Mouse (Mus musculus) CH12.LX (cell line): Measurements from ENCODE around the gene Pianp. TPM values are rescaled to one million over a fixed set of nuclear protein-coding genes. Genes with fewer than 3 reads are reported as not detected.
A peak's percentile ranks its signal among the peaks of the same experiment; 100 is the strongest.
"Not testable (repeated sequence)": the region's sequence is repeated elsewhere in the genome, so short reads cannot be mapped to it uniquely, and the experiment has no call there.

Experiments
- DNase-seq: peaks from one replicate; pipeline ENCODE4 v3.0.0-alpha.2; 2013; ENCODE audit errors: extremely low read depth
- H3K27ac ChIP-seq: 2 replicates; pipeline ENCODE4 v1.5.1; 2012; ENCODE audit warnings: low read depth, mild to moderate bottlenecking, control low read depth, moderate library complexity; ENCODE audit not compliant: insufficient read depth
- H3K27me3 ChIP-seq: replicated peaks from 2 replicates; pipeline ENCODE3; 2012; ENCODE audit warnings: inconsistent platforms
- H3K36me3 ChIP-seq, 2 experiments: replicated peaks in 1 of 2; 2 replicates each; pipeline versions ENCODE3 to v1.6.1; 2012; ENCODE audit warnings: inconsistent platforms in 1 of 2, low read length in 1 of 2, mild to moderate bottlenecking in 1 of 2, mixed read lengths in 1 of 2, moderate library complexity in 1 of 2; ENCODE audit not compliant: control insufficient read depth in 1 of 2, insufficient read depth in 1 of 2
- H3K4me1 ChIP-seq, 2 experiments: 2 replicates each; pipeline ENCODE4 v1.6.1; 2012; ENCODE audit warnings: inconsistent platforms in 1 of 2, moderate library complexity in 1 of 2; ENCODE audit not compliant: insufficient read depth in 2 of 2, control insufficient read depth in 1 of 2
- H3K4me2 ChIP-seq: 2 replicates; pipeline ENCODE4 v1.6.1; 2012; ENCODE audit warnings: low read depth, mild to moderate bottlenecking, control low read depth; ENCODE audit not compliant: poor library complexity, insufficient read depth, severe bottlenecking
- H3K4me3 ChIP-seq, 3 experiments: fragments of 150-350 bp in 1 of 3; sonication (generic) in 1 of 3; replicated peaks in 1 of 3; 2 replicates each; pipeline versions ENCODE3 to v1.5.1; 2011 to 2012; ENCODE audit warnings: low read depth in 2 of 3, low read length in 2 of 3, mild to moderate bottlenecking in 2 of 3, moderate library complexity in 2 of 3, control low read depth in 1 of 3, improper control_type of control experiment in 1 of 3, inconsistent platforms in 1 of 3, mixed read lengths in 1 of 3; ENCODE audit not compliant: poor library complexity in 1 of 3
- H3K79me2 ChIP-seq: replicated peaks from 2 replicates; pipeline ENCODE4 v1.6.1; 2012; ENCODE audit warnings: mild to moderate bottlenecking, moderate library complexity; ENCODE audit not compliant: control insufficient read depth, poor library complexity, insufficient read depth, severe bottlenecking; ENCODE audit errors: extremely low read depth
- H3K9ac ChIP-seq: 2 replicates; pipeline ENCODE4 v1.6.1; 2012; ENCODE audit warnings: low read depth, mild to moderate bottlenecking, control low read depth, moderate library complexity; ENCODE audit not compliant: insufficient read depth
- H3K9me3 ChIP-seq: replicated peaks from 2 replicates; pipeline ENCODE3; 2012; ENCODE audit warnings: low read length, inconsistent platforms, mixed read lengths
- BHLHE40 ChIP-seq: IDR thresholded peaks from 2 replicates; pipeline ENCODE4 v1.6.1; 2011; ENCODE audit warnings: mild to moderate bottlenecking, low read depth, low read length, improper control_type of control experiment
- CTCF ChIP-seq, 2 experiments: IDR thresholded peaks in 1 of 2; conservative IDR thresholded peaks in 1 of 2; 2 replicates each; pipeline ENCODE4 v1.5.1; 2011 to 2012; ENCODE audit warnings: low read depth in 2 of 2, low read length in 2 of 2, improper control_type of control experiment in 1 of 2, inconsistent platforms in 1 of 2, mild to moderate bottlenecking in 1 of 2, moderate library complexity in 1 of 2
- E2F4 ChIP-seq: IDR thresholded peaks from 2 replicates; pipeline ENCODE4 v1.6.1; 2011; ENCODE audit warnings: low read depth, low read length, improper control_type of control experiment; ENCODE audit not compliant: insufficient replicate concordance
- ETS1 ChIP-seq: conservative IDR thresholded peaks from 2 replicates; pipeline ENCODE4 v1.6.1; 2012; ENCODE audit warnings: low read depth, mild to moderate bottlenecking, inconsistent platforms, low read length, improper control_type of control experiment, moderate library complexity
- HCFC1 ChIP-seq: IDR thresholded peaks from 2 replicates; pipeline ENCODE4 v1.6.1; 2012; ENCODE audit warnings: low read depth, mild to moderate bottlenecking, inconsistent platforms, low read length, improper control_type of control experiment
- IRF4 ChIP-seq: IDR thresholded peaks from 2 replicates; pipeline ENCODE4 v1.6.1; 2014; ENCODE audit warnings: low read depth, mild to moderate bottlenecking, inconsistent platforms, low read length, improper control_type of control experiment
- JUN ChIP-seq: IDR thresholded peaks from 2 replicates; pipeline ENCODE4 v1.6.1; 2011; ENCODE audit warnings: low read depth, mild to moderate bottlenecking, low read length, improper control_type of control experiment, moderate library complexity; ENCODE audit not compliant: insufficient read depth
- KAT2A ChIP-seq: IDR thresholded peaks from 2 replicates; pipeline ENCODE4 v1.6.1; 2012; ENCODE audit warnings: low read length, improper control_type of control experiment, inconsistent platforms; ENCODE audit not compliant: insufficient replicate concordance
- MAFK ChIP-seq: IDR thresholded peaks from 2 replicates; pipeline ENCODE4 v1.6.1; 2011; ENCODE audit warnings: low read length, improper control_type of control experiment; ENCODE audit not compliant: insufficient replicate concordance
- MEF2A ChIP-seq: IDR thresholded peaks from 2 replicates; pipeline ENCODE4 v1.6.1; 2014; ENCODE audit warnings: low read depth, mild to moderate bottlenecking, inconsistent platforms, low read length, improper control_type of control experiment, borderline replicate concordance
- NELFE ChIP-seq: IDR thresholded peaks from 2 replicates; pipeline ENCODE4 v1.6.1; 2011; ENCODE audit warnings: low read depth, low read length, improper control_type of control experiment
- POLR2A ChIP-seq: IDR thresholded peaks from 2 replicates; pipeline ENCODE4 v1.6.1; 2011; ENCODE audit warnings: low read depth, mild to moderate bottlenecking, improper control_type of control experiment, low read length
- RAD21 ChIP-seq: IDR thresholded peaks from 2 replicates; pipeline ENCODE4 v1.6.1; 2011; ENCODE audit warnings: low read depth, mild to moderate bottlenecking, low read length, improper control_type of control experiment, moderate library complexity
- SIN3A ChIP-seq: IDR thresholded peaks from 2 replicates; pipeline ENCODE4 v1.6.1; 2012; ENCODE audit warnings: low read length, improper control_type of control experiment, inconsistent platforms
- SMC3 ChIP-seq: IDR thresholded peaks from 2 replicates; pipeline ENCODE4 v1.6.1; 2011; ENCODE audit warnings: low read depth, low read length, improper control_type of control experiment
- TBP ChIP-seq: conservative IDR thresholded peaks from 2 replicates; pipeline ENCODE4 v1.6.1; 2011; ENCODE audit warnings: low read depth, low read length, improper control_type of control experiment
- TCF12 ChIP-seq: IDR thresholded peaks from 2 replicates; pipeline ENCODE4 v1.6.1; 2014; ENCODE audit warnings: low read depth, mild to moderate bottlenecking, inconsistent platforms, low read length, improper control_type of control experiment
- UBTF ChIP-seq: IDR thresholded peaks from 2 replicates; pipeline ENCODE4 v1.6.1; 2012; ENCODE audit warnings: low read depth, mild to moderate bottlenecking, inconsistent platforms, low read length, improper control_type of control experiment, moderate library complexity
- USF1 ChIP-seq: IDR thresholded peaks from 2 replicates; pipeline ENCODE4 v1.6.1; 2014; ENCODE audit warnings: low read depth, mild to moderate bottlenecking, inconsistent platforms, low read length, improper control_type of control experiment
- USF2 ChIP-seq: conservative IDR thresholded peaks from 2 replicates; pipeline ENCODE4 v1.6.1; 2011; ENCODE audit warnings: low read depth, low read length, improper control_type of control experiment
- ZC3H11A ChIP-seq: IDR thresholded peaks from 2 replicates; pipeline ENCODE4 v1.6.1; 2012; ENCODE audit warnings: low read depth, mild to moderate bottlenecking, inconsistent platforms, low read length, improper control_type of control experiment
- ZKSCAN1 ChIP-seq: IDR thresholded peaks from 2 replicates; pipeline ENCODE4 v1.6.1; 2012; ENCODE audit warnings: low read depth, inconsistent platforms, low read length, improper control_type of control experiment, borderline replicate concordance
- dilution Hi-C: fragments of 300-500 bp; cut with MboI; formaldehyde crosslinking; loops from 2 replicates; pipeline ENCODE4 v1.14.3; 2020; ENCODE audit warnings: low sequenced_read_pairs; ENCODE audit not compliant: extremely low pct_unique_long_range_greater_than_20kb, extremely low pct_ligation_motif_present
- in situ Hi-C: fragments of 300-500 bp; cut with MboI; formaldehyde crosslinking; loops from 3 replicates; pipeline ENCODE4 v1.14.3; 2019; ENCODE audit warnings: low sequenced_read_pairs, low pct_ligation_motif_present, low pct_unique_long_range_greater_than_20kb, mixed read lengths
- polyA plus RNA-seq: library from polyadenylated mRNA; unstranded; fragments of >175 nt; gene quantifications from 2 replicates; pipeline ENCODE4 v1.2.1, GENCODE M21; 2012; ENCODE audit warnings: low read depth; ENCODE audit not compliant: insufficient read length
- total RNA-seq, 2 experiments: library from RNA; depleted of rRNA; stranded (reverse); fragments of 300-350 nt in 1 of 2; fragments of >200 nt in 1 of 2; gene quantifications; 2 replicates each; pipeline ENCODE4 v1.2.3; 2012 to 2014

Pianp gene
- total and polyA plus RNA-seq, 3 experiments, result 0.08 TPM; not detected in 2

DNA sequence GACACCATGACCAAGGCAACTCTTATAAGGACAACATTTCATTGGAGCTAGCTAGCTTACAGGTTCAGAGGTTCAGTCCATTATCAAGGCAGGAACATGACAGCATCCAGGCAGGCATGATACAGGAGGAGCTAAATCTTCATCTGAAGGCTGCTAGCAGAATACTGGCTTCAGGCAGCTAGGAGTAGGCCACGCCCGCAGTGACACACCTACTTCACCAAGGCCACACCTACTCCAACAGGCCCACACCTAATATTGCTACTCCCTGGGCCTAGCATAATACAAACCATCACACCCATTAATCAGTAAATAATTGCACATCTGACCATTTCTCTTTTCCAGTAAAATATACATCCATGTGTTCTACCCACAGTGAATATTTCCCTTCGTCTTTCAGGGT is 21.2 kb downstream of the Pianp start:
- peaks cover 46 to 80% of the 10 kb centered on the region in 2 experiments for H3K36me3 ChIP-seq
- no peak for TF ChIP-seq MAFK
- TF ChIP-seq USF2, result no peak
- TF ChIP-seq JUN, result no peak
- no peak for TF ChIP-seq NELFE
- no peak for TF ChIP-seq RAD21
- TF ChIP-seq ETS1, result no peak
- TF ChIP-seq USF1, result no peak
- TF ChIP-seq SIN3A, result no peak
- TF ChIP-seq CTCF (conservative IDR thresholded peaks at IDR 0.05 in 1 of 2, IDR thresholded peaks at IDR 0.05 in 1 of 2; ENCODE audit: low read depth in 2 of 2, low read length in 2 of 2), result no peak
- TF ChIP-seq UBTF, result no peak
- no peak for TF ChIP-seq TBP
- no peak for TF ChIP-seq KAT2A
- no peak for TF ChIP-seq ZC3H11A
- TF ChIP-seq BHLHE40, result no peak
- no peak for TF ChIP-seq ZKSCAN1
- no peak for TF ChIP-seq HCFC1
- TF ChIP-seq IRF4, result no peak
- no peak for TF ChIP-seq E2F4
- no peak for TF ChIP-seq POLR2A
- H3K9me3 ChIP-seq, result no peaks in the 10 kb centered on the region
- no peak overlapping the region for H3K27ac ChIP-seq
- H3K79me2 ChIP-seq, result peaks cover 23% of the 10 kb centered on the region
- H3K4me3 ChIP-seq, result no peak overlapping the region
- H3K27me3 ChIP-seq, result no peaks in the 10 kb centered on the region
- dilution Hi-C loops, result no loop called here
- in situ Hi-C loops, result no loop called here
- H3K4me2 ChIP-seq, result no peak overlapping the region
- no peak overlapping the region for H3K9ac ChIP-seq
- H3K4me1 ChIP-seq, result no peaks in the 10 kb centered on the region; a peak in 1 of 4 replicates
- DNase-seq, result no peak

DNA sequence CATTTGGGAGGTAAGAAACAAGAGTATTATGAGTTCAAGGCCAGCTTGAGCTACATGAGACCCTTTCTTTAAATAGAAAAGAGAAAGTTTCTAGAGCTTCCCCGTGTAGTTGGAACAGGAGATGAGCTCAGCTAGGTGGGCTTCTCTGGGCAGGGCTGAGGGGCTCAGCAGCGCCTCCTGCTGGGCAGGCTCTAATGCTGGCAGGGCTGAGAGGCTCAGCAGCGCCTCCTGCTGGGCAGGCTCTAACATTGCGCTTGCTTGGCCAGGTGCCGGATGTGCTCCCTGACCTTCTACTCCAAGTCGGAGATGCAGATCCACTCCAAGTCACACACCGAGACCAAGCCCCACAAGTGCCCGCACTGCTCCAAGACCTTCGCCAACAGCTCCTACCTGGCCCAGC is 34.0 kb downstream of the Pianp start:
- H3K4me1 ChIP-seq, H3K9me3 ChIP-seq, H3K4me3 ChIP-seq, dilution Hi-C loops, H3K9ac ChIP-seq, H3K79me2 ChIP-seq, H3K4me2 ChIP-seq, H3K27ac ChIP-seq, H3K27me3 ChIP-seq: not testable (repeated sequence)
- in situ Hi-C loops, result loop anchor here (25.0 kb wide), 1 partner anchor 168 kb away; the partner anchor contains the start of genes Gpr162 and P3h3
- H3K36me3 ChIP-seq, result peaks cover 48 to 86% of the 10 kb centered on the region in 2 experiments
- peak; percentile 89 to 98 for TF ChIP-seq CTCF (conservative IDR thresholded peaks at IDR 0.05 in 1 of 2, IDR thresholded peaks at IDR 0.05 in 1 of 2; ENCODE audit: low read depth in 2 of 2, low read length in 2 of 2)
- TF ChIP-seq HCFC1, result peak; percentile 34; the same call in 1 of the 2 replicates
- TF ChIP-seq MEF2A, result peak; percentile 26; the same call in 1 of the 2 replicates
- TF ChIP-seq SMC3, result peak; percentile 89
- TF ChIP-seq RAD21, result peak; percentile 61
- peak; percentile 84; the same call in 1 of the 2 replicates for TF ChIP-seq NELFE
- TF ChIP-seq TCF12, result 0 out of 2 replicates have a peak, but pooled peaks have one; percentile 23
- peak; percentile 70 for DNase-seq
